Mouse (Mus musculus) embryonic facial prominence, embryonic 15.5 days (tissue): ENCODE measurements around the gene Gm37240. TPM values are rescaled to one million over a fixed set of nuclear protein-coding genes. Genes with fewer than 3 reads are reported as not detected.

ENCODE experiments used
- ATAC-seq: fragments of 200-750 bp; cut with Nextera tagmentation; 2 replicates; pipeline ENCODE4 v1.8.0; 2017; ENCODE audit warnings: low read depth, moderate TSS enrichment; ENCODE audit not compliant: insufficient number of reproducible peaks, low FRiP score, low TSS enrichment
- H3K27ac ChIP-seq: fragments of 300-500 bp; sonication (generic); replicated peaks from 2 replicates; pipeline ENCODE4 v1.5.1; 2015; ENCODE audit warnings: mild to moderate bottlenecking, inconsistent platforms
- H3K27me3 ChIP-seq: fragments of 300-500 bp; sonication (generic); 2 replicates; pipeline ENCODE4 v1.6.1; 2015; ENCODE audit warnings: inconsistent platforms
- H3K36me3 ChIP-seq: fragments of 300-500 bp; sonication (generic); 2 replicates; pipeline ENCODE4 v1.6.1; 2015; ENCODE audit warnings: mild to moderate bottlenecking, inconsistent platforms
- H3K4me1 ChIP-seq: fragments of 300-500 bp; sonication (generic); 2 replicates; pipeline ENCODE4 v1.6.1; 2015; ENCODE audit warnings: inconsistent platforms
- H3K4me2 ChIP-seq: fragments of 300-500 bp; sonication (generic); replicated peaks from 2 replicates; pipeline ENCODE4 v1.6.1; 2015; ENCODE audit warnings: mild to moderate bottlenecking, inconsistent platforms
- H3K4me3 ChIP-seq: fragments of 300-500 bp; sonication (generic); replicated peaks from 2 replicates; pipeline ENCODE4 v1.5.1; 2015; ENCODE audit warnings: mild to moderate bottlenecking, inconsistent platforms
- H3K9ac ChIP-seq: fragments of 300-500 bp; sonication (generic); 2 replicates; pipeline ENCODE4 v1.6.1; 2015; ENCODE audit warnings: inconsistent platforms
- H3K9me3 ChIP-seq: fragments of 300-500 bp; sonication (generic); replicated peaks from 2 replicates; pipeline ENCODE4 v1.6.1; 2016; ENCODE audit warnings: inconsistent platforms
- WGBS: fragments of 180-500 bp; shearing (Covaris S2); methylation state at CpG from one replicate; pipeline ENCODE4 v1.1.7; 2015; 5-methylcytosine and 5-hydroxymethylcytosine counted together
- polyA plus RNA-seq: library from polyadenylated mRNA; unstranded; fragments of >200 nt; fragmentation: Nextera tagmentation; extraction: Ambion mirVana; gene quantifications from 2 replicates; pipeline ENCODE4 v1.2.1, GENCODE M21; 2015

Gm37240 gene
- polyA plus RNA-seq, 1 experiment from 2014 or later = 12.8 TPM

DNA sequence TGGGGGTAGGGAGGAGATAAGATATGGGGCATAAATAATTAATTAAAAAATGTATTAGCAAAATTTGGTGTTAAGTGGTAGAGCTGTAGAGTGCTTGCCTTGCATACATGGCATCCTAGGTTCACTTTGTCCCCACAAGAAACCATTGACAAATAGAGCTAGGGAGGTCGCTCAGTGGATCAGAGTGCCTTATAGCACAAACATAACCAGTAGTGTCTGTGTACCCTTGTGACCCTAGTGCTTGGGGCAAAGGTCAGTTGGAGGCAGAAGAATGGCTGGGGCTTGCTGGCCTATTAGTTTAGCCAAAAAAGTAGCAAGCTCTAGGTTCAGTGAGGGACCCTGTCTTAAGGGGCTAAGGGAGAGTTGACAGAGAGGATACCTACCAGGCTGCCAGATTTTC lies 1026.6 kb downstream of the Gm37240 start:
- H3K4me1 ChIP-seq = no peaks in the 10 kb centered on the region
- no peak overlapping the region for H3K27ac ChIP-seq
- no peak overlapping the region for H3K9ac ChIP-seq
- no peak overlapping the region for H3K4me3 ChIP-seq
- 85% methylated on average over 1 of the region's 1 CpGs for WGBS
- no peak for ATAC-seq
- no peaks in the 10 kb centered on the region for H3K9me3 ChIP-seq
- no peak overlapping the region for H3K4me2 ChIP-seq
- H3K27me3 ChIP-seq = no peaks in the 10 kb centered on the region
- no peaks in the 10 kb centered on the region for H3K36me3 ChIP-seq

DNA sequence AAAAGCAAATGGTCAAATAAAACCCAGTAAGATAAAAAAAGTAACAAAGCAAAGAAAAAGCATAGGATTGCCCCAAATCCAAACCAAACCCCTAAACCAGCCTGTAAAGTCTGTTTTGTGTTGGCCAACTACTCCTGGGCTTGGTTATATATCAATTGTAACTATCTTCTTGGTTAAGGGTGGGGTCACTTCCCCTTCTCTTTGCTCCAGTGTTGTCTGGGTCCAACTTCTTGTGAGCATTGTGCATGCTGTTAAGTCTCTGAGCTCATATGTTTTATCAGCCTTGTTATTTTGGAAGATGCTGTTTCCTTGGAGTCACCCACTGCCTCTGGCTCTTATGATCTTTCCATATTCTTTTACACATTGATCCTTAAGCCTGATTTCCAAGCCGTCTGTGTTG lies 1032.9 kb downstream of the Gm37240 start:
- Histone ChIP-seq H3K4me3 (no peak overlapping the region), H3K4me1 (no peaks in the 10 kb centered on the region), H3K9ac (no peak overlapping the region), H3K27ac (no peak overlapping the region), H3K27me3 (no peaks in the 10 kb centered on the region), H3K9me3 (no peaks in the 10 kb centered on the region), H3K36me3 (no peaks in the 10 kb centered on the region), H3K4me2 (no peak overlapping the region)
- WGBS = 66% methylated on average over 1 of the region's 1 CpGs
- no peak for ATAC-seq

DNA sequence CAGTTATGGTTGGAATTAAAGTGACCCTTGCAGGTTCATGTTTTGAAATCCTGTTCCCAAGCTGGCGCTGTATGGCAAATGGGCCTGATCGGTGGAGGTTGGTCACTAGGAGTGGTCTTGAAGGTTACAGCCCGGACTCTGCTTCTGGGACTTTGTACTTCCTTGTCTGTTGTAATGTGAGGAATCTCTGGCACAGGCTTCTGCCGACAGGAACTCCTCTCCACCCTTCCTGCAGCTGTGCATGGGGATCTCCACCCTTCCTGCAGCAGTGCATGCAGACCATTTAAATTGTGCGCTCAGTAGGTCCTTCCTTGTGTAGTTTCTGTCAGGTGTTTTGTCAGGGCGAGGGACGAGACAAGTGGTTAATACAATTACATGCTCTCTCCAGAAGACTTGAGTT lies 1034.4 kb downstream of the Gm37240 start:
- no peak overlapping the region; the same call in 1 of the 2 replicates for H3K27ac ChIP-seq
- H3K9ac ChIP-seq = no peak overlapping the region
- WGBS = 70% methylated on average over 7 of the region's 7 CpGs
- no peak overlapping the region for H3K4me2 ChIP-seq
- no peak overlapping the region for H3K4me3 ChIP-seq
- ATAC-seq = no peak
- no peaks in the 10 kb centered on the region for H3K27me3 ChIP-seq
- no peaks in the 10 kb centered on the region for H3K4me1 ChIP-seq
- H3K9me3 ChIP-seq = no peaks in the 10 kb centered on the region
- H3K36me3 ChIP-seq = no peaks in the 10 kb centered on the region

GRCm38 (mm10) chr3:84851801-84852200 lies 1035.5 kb downstream of the Gm37240 start:
- 63% methylated on average over 1 of the region's 1 CpGs for WGBS
- Histone ChIP-seq H3K4me3 (no peak overlapping the region), H3K27me3 (no peaks in the 10 kb centered on the region), H3K36me3 (no peaks in the 10 kb centered on the region), H3K4me2 (no peak overlapping the region), H3K27ac (no peak overlapping the region), H3K9me3 (no peaks in the 10 kb centered on the region), H3K4me1 (no peaks in the 10 kb centered on the region), H3K9ac (no peak overlapping the region)
- ATAC-seq = no peak

- no peak for ATAC-seq
- Histone ChIP-seq H3K9ac (no peak overlapping the region), H3K4me3 (no peak overlapping the region), H3K27me3 (no peaks in the 10 kb centered on the region), H3K4me1 (no peaks in the 10 kb centered on the region), H3K4me2 (no peak overlapping the region), H3K9me3 (no peaks in the 10 kb centered on the region), H3K27ac (no peak overlapping the region), H3K36me3 (no peaks in the 10 kb centered on the region)
- 78% methylated on average over 1 of the region's 1 CpGs for WGBS
These were observed 1036.9 kb downstream of the Gm37240 start for GRCm38 (mm10) chr3:84850418-84850817.

DNA sequence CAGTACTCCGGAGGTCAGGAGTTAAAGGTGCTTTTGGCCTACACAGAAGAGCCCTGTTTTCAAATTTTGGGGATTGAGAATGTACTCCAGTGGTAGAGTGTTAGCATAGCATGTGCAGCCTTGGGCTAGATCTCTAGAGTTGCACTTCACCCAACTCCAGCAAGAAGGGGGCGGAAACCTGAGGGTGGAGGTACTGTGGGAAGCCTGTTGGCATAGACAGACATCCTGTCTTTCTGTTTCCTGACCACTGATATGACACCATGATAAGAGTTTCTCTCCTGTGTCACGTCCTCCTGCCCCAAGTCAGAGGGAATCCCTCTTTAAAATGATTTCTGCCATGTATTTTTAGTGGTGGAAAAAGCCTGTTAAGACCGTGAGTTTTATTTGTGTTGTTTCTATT lies 1038.5 kb downstream of the Gm37240 start:
- Histone ChIP-seq H3K9ac (no peak overlapping the region), H3K4me2 (no peak overlapping the region), H3K4me3 (no peak overlapping the region), H3K4me1 (no peaks in the 10 kb centered on the region), H3K9me3 (no peaks in the 10 kb centered on the region), H3K36me3 (no peaks in the 10 kb centered on the region), H3K27ac (no peak overlapping the region), H3K27me3 (no peaks in the 10 kb centered on the region)
- WGBS = 74% methylated on average over 4 of the region's 4 CpGs
- no peak for ATAC-seq

DNA sequence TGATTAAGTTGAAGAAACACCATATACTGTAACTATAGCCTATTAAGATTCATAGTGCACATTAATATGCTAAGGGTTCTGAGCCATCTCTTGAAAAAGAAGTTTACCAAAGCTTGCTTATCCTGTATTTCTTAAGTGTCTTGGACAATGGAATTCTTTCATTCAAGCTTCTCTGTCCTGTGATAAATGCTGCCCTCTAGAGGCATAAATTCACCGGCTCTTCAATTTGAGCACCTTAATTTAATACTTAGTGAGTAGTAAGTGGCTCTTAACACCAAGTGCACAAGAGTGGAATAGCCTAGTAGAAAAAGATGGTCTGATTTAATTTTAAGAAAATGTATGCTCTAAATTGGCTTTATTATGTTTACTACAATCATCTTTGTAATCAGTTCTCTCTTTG lies 1043.7 kb downstream of the Gm37240 start:
- Histone ChIP-seq H3K4me1 (no peaks in the 10 kb centered on the region), H3K4me2 (no peak overlapping the region), H3K4me3 (no peak overlapping the region), H3K27me3 (no peaks in the 10 kb centered on the region), H3K9ac (no peak overlapping the region), H3K27ac (no peak overlapping the region), H3K9me3 (no peaks in the 10 kb centered on the region), H3K36me3 (no peaks in the 10 kb centered on the region)
- ATAC-seq = no peak
- 40% methylated on average over 1 of the region's 1 CpGs for WGBS

GRCm38 (mm10) chr3:84842793-84843192 lies 1044.5 kb downstream of the Gm37240 start:
- Histone ChIP-seq H3K4me3 (no peak overlapping the region), H3K4me1 (no peaks in the 10 kb centered on the region), H3K9ac (no peak overlapping the region), H3K27me3 (no peaks in the 10 kb centered on the region), H3K27ac (no peak overlapping the region), H3K36me3 (no peaks in the 10 kb centered on the region), H3K9me3 (no peaks in the 10 kb centered on the region), H3K4me2 (no peak overlapping the region)
- 87% methylated on average over 2 of the region's 2 CpGs for WGBS
- no peak for ATAC-seq

GRCm38 (mm10) chr3:84841271-84841670 lies 1046.0 kb downstream of the Gm37240 start:
- ATAC-seq = no peak
- 82% methylated on average over 4 of the region's 4 CpGs for WGBS
- no peak overlapping the region for H3K9ac ChIP-seq

GRCm38 (mm10) chr3:84839499-84839898 lies 1047.8 kb downstream of the Gm37240 start:
- H3K9me3 ChIP-seq = no peaks in the 10 kb centered on the region
- H3K4me1 ChIP-seq = no peaks in the 10 kb centered on the region
- ATAC-seq = no peak
- no peaks in the 10 kb centered on the region for H3K27me3 ChIP-seq
- no peak overlapping the region for H3K4me2 ChIP-seq
- no peak overlapping the region for H3K27ac ChIP-seq
- no peak overlapping the region for H3K4me3 ChIP-seq
- H3K36me3 ChIP-seq = no peaks in the 10 kb centered on the region
- 85% methylated on average over 5 of the region's 5 CpGs for WGBS
- no peak overlapping the region for H3K9ac ChIP-seq

More at GRCm38 (mm10) chr3:84841271-84841670, 1046.0 kb downstream of the Gm37240 start:
- Histone ChIP-seq H3K9me3 (no peaks in the 10 kb centered on the region), H3K4me2 (no peak overlapping the region), H3K36me3 (no peaks in the 10 kb centered on the region), H3K27ac (no peak overlapping the region), H3K4me3 (no peak overlapping the region), H3K4me1 (no peaks in the 10 kb centered on the region), H3K27me3 (no peaks in the 10 kb centered on the region)

- no peak for ATAC-seq
- 87% methylated on average over 3 of the region's 3 CpGs for WGBS
- Histone ChIP-seq H3K27ac (no peak overlapping the region), H3K36me3 (no peaks in the 10 kb centered on the region), H3K9ac (no peak overlapping the region), H3K4me1 (no peaks in the 10 kb centered on the region), H3K27me3 (no peaks in the 10 kb centered on the region), H3K9me3 (no peaks in the 10 kb centered on the region), H3K4me2 (no peak overlapping the region), H3K4me3 (no peak overlapping the region)
These were observed 1049.3 kb downstream of the Gm37240 start for GRCm38 (mm10) chr3:84837984-84838383.

- 81% methylated on average over 5 of the region's 5 CpGs for WGBS
- Histone ChIP-seq H3K36me3 (no peaks in the 10 kb centered on the region), H3K4me3 (no peak overlapping the region), H3K27me3 (no peaks in the 10 kb centered on the region), H3K9me3 (no peaks in the 10 kb centered on the region), H3K4me2 (no peak overlapping the region), H3K4me1 (no peaks in the 10 kb centered on the region), H3K27ac (no peak overlapping the region), H3K9ac (no peak overlapping the region)
- no peak for ATAC-seq
These were observed 1051.3 kb downstream of the Gm37240 start for GRCm38 (mm10) chr3:84836029-84836428.
